Mouse (Mus musculus): Measurements from ENCODE around the gene Taar8b.
"Not testable (repeated sequence)": the region's sequence is repeated elsewhere in the genome, so short reads cannot be mapped to it uniquely, and the experiment has no call there.

The Taar8b gene

DNA sequence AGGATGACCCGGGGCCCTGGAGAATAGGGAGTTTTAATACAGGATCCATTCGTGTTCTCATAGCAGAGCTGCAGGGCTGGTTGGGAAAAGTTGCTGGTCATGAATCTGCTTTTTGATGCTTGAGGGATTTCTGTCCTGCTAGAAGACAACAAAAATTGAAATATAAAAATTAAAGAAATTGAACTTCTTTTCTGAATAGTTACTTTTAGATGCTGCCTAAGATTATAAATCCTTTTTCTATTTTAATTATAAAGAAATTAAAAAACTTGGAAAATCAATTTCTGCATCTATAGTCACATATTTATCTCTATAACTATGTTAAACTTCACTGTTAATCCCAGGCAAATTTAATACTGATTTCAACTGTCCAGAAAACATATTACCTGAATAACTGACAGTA, at the start of gene Taar8b:
Gene Taar8b (minus strand): TSS at position 101 of the 400 bp plus-strand sequence.
- no peak for DNase-seq (ENCODE audit: low spot score in 2 of 2)

DNA sequence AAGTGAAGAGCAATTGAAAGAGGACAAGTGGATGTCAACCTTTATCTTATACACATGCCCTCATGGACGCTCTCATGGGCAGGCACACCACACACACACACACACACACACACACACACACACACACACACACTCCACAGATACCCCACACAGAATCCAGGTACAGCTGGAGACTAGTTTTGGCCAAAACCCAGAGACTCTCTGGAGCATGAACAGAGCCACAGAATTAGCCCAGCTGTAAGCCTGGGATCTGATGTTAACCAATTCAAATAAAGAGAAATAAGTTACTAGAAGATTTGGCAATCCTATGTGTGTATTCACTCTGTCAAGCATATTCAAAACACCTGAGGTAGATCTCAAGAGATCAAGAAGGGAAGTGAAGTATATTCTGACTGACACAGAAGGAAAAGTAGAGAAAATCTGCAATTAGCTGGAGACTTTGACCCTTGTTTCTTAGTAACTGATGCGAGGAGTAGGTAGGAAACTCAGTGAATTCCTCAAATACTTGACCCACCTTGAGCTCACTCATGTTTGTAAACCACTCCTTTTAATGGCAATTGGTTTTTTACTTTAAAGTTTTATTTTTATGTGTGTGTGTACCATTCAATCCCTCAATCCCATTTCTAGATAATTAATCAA, 46.6 kb upstream of the Taar8b start:
- DNase-seq (ENCODE audit: low spot score in 2 of 2), result no peak

- no peak for DNase-seq (ENCODE audit: low spot score in 2 of 2)
These were observed 42.1 kb upstream of the Taar8b start for GRCm38 (mm10) chr10:24134071-24134645.

GRCm38 (mm10) chr10:24133132-24133531, 41.0 kb upstream of the Taar8b start:
- DNase-seq (ENCODE audit: low spot score in 2 of 2), result no peak

DNA sequence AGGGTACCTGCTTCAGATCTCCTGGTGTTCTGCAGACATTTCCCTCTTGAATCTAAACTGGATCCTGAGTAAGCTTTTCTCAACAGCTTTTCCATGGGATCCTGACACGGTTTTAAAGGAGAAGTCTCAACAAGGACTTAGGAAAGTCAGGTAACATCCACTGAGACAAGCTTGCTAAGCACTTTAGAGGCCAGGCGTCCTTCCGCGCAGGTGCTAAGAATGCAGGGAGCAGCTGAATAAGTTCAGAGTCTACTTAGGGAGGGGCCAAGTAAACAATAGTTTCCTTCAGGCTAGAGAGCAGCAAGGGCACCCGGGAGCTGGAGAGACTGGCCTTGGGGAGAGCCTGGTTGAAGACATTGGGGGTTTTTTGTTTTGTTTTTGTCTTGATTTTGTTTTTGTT, 40.2 kb upstream of the Taar8b start:
- DNase-seq (ENCODE audit: low spot score in 2 of 2), result no peak

GRCm38 (mm10) chr10:24131451-24132262, 39.6 kb upstream of the Taar8b start:
- DNase-seq (ENCODE audit: low spot score in 2 of 2), result peak; percentile 29 to 31

DNA sequence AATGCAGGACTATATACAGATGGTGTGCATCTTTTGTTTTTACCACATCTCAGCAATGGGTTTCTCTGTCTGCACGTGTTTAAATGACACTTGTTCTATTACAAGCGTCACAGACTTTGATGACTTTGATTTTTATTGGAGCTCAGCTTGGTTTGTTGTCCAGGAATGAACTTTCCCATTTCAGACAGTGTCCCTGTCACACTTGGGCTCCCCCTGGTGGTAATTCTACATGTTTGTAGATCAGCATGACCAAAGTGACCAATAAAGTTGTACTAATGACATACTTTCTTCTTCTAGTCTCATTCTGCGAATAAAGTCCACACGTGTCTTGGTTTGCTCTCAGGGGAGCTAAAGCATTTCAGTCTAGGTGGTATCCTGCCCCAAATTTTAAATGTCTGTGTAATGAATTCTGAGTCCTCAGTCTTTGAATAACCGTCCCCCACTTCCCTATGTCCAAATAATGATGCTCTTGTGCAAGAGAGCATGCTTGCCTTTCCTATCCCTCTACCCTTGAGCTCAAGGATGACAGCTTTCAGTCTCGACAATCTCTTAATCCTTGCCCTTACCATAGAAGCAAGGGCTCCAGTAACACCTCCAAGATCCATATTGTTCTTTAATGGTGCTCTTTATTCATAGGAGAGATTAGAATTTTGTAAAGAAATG, 19.2 kb upstream of the Taar8b start:
- no peak for DNase-seq (ENCODE audit: low spot score in 2 of 2)

GRCm38 (mm10) chr10:24109434-24109833, 17.3 kb upstream of the Taar8b start, which contains the start of gene Taar9:
Gene Taar9 (minus strand): TSS chr10:24109534.
- DNase-seq (ENCODE audit: low spot score in 2 of 2), result not testable (repeated sequence)

DNA sequence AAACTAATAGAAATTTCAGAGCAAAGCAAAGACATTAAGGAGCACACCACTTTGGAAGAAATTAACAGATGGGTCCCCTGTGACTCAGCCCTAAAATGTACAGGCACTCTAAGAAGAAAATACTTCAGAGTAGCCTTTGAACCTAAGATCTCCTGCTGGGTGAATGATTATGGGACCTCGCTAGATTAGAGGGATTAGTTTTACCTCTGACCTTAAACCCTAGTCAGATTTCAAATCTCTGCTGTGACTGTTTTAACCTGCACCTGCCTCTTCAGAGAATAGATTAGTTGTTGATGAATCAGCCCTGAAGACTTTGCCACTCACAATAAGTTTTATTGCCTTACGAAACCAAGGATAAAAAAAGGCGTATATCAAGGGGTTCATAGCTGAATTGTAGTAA, 16.1 kb upstream of the Taar8b start:
- DNase-seq (ENCODE audit: low spot score in 2 of 2), result no peak

DNA sequence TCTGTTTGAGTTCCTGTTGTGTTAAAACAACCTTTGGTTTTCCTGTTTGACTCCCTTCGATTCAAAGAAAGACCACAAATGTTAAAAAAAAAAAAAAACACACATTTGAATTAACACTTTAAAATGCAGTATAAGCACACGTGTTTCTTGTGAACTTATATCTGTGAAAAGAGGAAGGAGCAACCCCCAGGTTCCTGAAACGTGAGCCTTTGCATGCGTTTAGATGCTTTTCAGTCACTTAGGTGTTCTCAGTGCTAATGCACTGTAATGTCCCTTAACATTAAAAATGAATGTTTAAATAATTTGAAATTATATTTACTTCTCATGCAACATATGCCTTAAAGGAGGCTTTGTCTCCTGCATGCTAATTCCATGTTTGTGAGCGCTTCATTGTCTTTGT, 15.7 kb upstream of the Taar8b start:
- no peak for DNase-seq (ENCODE audit: low spot score in 2 of 2)

- DNase-seq (ENCODE audit: low spot score in 2 of 2), result not testable (repeated sequence)
These were observed 11.2 kb upstream of the Taar8b start for GRCm38 (mm10) chr10:24103299-24103698.

DNA sequence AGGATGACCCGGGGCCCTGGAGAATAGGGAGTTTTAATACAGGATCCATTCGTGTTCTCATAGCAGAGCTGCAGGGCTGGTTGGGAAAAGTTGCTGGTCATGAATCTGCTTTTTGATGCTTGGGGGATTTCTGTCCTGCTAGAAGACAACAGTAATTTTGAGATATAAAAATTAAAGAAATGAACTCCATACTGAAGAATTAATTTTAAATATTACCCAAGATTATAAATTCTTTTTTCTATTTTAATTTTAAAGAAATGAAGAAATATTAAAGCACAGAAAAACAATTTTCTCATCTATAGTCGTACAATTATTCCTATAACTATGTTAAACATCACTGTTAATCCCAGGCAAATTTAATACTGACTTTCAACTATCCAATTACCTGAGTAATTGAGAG, 9.7 kb upstream of the Taar8b start, which contains the start of gene Taar8c:
Gene Taar8c (minus strand): TSS at position 101 of the 400 bp plus-strand sequence.
- not testable (repeated sequence) for DNase-seq (ENCODE audit: low spot score in 2 of 2)

DNA sequence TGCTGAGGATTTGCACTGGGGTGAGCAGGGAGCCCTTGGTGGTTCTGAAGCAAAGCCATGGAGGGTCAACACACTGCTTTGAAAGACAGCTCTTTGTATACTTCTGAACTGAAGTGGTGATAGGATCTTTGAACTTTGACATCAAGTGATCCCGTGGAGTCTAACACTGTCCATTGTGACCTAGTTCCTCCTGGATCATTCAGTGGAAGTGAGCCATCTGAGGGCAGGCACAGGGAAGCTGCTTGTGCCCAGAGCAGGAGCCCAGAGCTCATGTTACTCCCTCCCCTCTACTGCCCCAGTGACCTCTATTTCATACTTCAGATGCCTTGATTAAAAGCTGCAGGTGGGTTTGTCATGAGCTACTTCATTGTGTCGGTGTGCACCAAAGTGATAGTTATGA, 4.9 kb upstream of the Taar8b start:
- not testable (repeated sequence) for DNase-seq (ENCODE audit: low spot score in 2 of 2)

DNA sequence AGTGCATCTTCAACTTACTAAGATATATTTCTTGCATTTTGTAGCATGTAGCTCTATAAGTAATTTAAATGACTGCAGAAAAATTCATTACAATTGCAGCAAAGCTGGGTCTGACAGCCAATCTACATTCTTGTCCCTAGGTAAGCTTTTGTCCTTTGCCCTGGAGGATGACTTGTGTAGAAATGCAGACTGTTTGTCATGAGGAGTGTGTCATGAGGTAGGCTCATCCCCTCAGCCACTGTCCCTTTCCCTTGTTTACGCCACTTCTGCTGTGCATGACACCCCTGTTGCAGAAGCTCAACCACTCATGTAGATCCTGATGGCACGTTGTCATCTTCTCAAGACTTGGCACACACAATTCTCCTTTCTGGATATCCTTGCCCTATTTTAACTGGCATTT, 4.9 kb downstream of the Taar8b start:
- no peak for DNase-seq (ENCODE audit: low spot score in 2 of 2)

- no peak for DNase-seq (ENCODE audit: low spot score in 2 of 2)
These were observed 5.5 kb downstream of the Taar8b start for GRCm38 (mm10) chr10:24086555-24086954.

DNA sequence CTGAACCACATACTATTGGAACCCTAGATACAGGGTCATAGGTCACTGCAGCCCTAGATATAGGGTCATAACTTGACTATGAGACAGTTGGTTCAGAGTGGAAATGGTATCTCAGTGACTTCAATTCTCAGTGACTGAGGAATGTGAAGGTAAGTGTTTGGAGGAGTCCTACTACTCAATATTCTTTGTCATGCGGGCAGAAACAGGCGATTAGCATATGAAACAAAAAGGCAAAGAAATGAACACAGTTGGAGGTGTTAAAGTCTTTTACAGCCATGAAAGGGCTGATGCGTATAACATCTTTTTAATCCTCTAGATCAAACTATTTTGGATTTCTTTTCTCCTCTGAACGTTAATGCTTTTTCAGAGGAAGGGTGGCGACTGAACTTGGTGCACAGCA, 6.2 kb downstream of the Taar8b start:
- no peak for DNase-seq (ENCODE audit: low spot score in 2 of 2)

- DNase-seq (ENCODE audit: low spot score in 2 of 2), result peak in 1 of 2 experiments; percentile 25
These were observed 11.9 kb downstream of the Taar8b start for GRCm38 (mm10) chr10:24080166-24080565.

- DNase-seq (ENCODE audit: low spot score in 2 of 2), result not testable (repeated sequence)
These were observed 15.9 kb downstream of the Taar8b start, which contains the start of gene Taar8a for GRCm38 (mm10) chr10:24076200-24076599. Gene Taar8a (plus strand): TSS chr10:24076500.

GRCm38 (mm10) chr10:24074751-24075150, 17.3 kb downstream of the Taar8b start:
- not testable (repeated sequence) for DNase-seq (ENCODE audit: low spot score in 2 of 2)

DNA sequence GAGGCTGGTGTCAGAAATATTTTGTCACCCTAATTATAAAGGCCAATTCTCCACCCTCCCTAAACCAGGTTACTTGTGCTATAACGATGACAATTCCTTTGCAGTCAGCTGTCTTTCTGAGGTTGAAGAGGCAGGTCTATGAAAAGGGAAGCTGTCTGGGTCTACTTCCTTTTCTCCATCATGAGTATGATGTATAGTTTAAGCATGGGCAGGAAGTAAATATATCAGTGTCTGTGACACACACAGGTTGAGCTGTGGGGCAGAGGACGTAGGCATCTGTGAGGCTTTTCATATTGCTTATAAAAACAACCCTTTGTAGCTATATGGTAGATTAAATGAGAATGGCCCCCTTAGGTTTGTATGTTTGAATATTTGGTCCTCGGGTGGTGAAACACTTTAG, 33.1 kb downstream of the Taar8b start:
- no peak for DNase-seq (ENCODE audit: low spot score in 2 of 2)

GRCm38 (mm10) chr10:24052039-24052438, 40.1 kb downstream of the Taar8b start:
- DNase-seq (ENCODE audit: low spot score in 2 of 2), result no peak

- DNase-seq (ENCODE audit: low spot score in 2 of 2), result no peak
These were observed 42.9 kb downstream of the Taar8b start, which contains the start of gene Taar7f for GRCm38 (mm10) chr10:24049210-24049609. Gene Taar7f (plus strand): TSS chr10:24049510.

Measured in frontal cortex, postnatal 10 days (tissue).